Mouse (Mus musculus): ENCODE measurements at regions not wholly inside any gene's neighbourhood (a gene's known extent, or its start where the extent isn't known, plus 50 kb on each side); places are given as distances from the start of the nearest gene placed in this dataset.

DNA sequence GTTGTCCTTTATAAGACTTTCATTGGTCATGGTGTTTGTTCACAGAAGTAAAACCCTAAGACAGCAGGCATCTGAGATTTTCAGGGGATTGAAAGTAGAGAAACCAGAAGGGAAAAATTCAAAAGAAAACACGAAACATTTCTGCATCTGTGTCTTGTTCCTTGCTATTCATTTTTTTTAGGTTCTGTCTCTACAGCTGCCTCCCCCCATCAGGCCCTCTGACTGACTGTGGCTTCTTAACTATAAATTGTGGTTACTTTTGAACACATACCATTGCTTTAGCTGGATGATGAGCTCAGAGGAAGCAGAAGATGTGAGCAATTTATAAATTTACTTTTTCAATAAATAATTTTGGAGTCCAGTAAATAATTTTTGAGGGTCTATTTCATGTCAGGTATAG, 103.5 kb downstream of the Mex3b start:
- no peak for TF ChIP-seq CTCF (IDR thresholded peaks at IDR 0.05; ENCODE audit: low read depth)
- no peak for TF ChIP-seq EP300 (IDR thresholded peaks at IDR 0.05; ENCODE audit: low read depth)
